ENCODE assay signal across 9 mouse cellular contexts in genomic region chr14:73106234-73106711, GRCm38 (mm10). TPM values are rescaled to one million over a fixed set of nuclear protein-coding genes. Genes with fewer than 3 reads are reported as not detected.
DNase-seq lines count a peak whose midpoint lies in the region; ATAC-seq and TF ChIP-seq lines count a peak whose summit lies in the region.
"Had no signal": no experiment of that assay in that cellular context is flagged by ENCODE, and none has a peak within 500 bp of the region (broad histone marks: within the 10 kb centered on the region; RNA-seq: fewer than 3 reads in every experiment).

No protein-coding gene starts in this region.

- H3K4me2 ChIP-seq in forebrain, embryonic 16.5 days (ENCODE audit: low read length) = no peak overlapping the region
- H3K4me2 ChIP-seq in intestine, postnatal 0 days (replicated peaks; ENCODE audit: low read depth) = peak overlapping the region; percentile 47
- H3K4me2 ChIP-seq: embryonic facial prominence, embryonic 12.5 days had no signal

- H3K4me1 ChIP-seq in forebrain, embryonic 16.5 days (replicated peaks; ENCODE audit: control insufficient read depth, insufficient read depth, low read length) = no peaks in the 10 kb centered on the region
- H3K4me1 ChIP-seq in intestine, postnatal 0 days (replicated peaks; ENCODE audit: control insufficient read depth, insufficient read depth, low read length) = peaks cover 22% of the 10 kb centered on the region; the same call in 1 of the 2 replicates
- H3K4me1 ChIP-seq in lung, adult 2 months (ENCODE audit: control insufficient read depth, insufficient read depth, low read length) = peaks cover 2% of the 10 kb centered on the region
- H3K4me1 ChIP-seq: embryonic facial prominence, embryonic 12.5 days had no signal

- no peak overlapping the region for H3K4me3 ChIP-seq in forebrain, embryonic 16.5 days (replicated peaks; ENCODE audit: low read length)
- H3K4me3 ChIP-seq in intestine, postnatal 0 days (ENCODE audit: low read depth, low read length) = 0 out of 2 replicates have a peak overlapping the region, but pooled peaks have one; percentile 2
- no peak overlapping the region for H3K4me3 ChIP-seq in lung, adult 2 months (replicated peaks; ENCODE audit: extremely low read depth, low read depth, low read length)
- H3K4me3 ChIP-seq: embryonic facial prominence, embryonic 12.5 days had no signal

- 22% methylated on average over 8 of the region's 8 CpGs for WGBS in forebrain, embryonic 16.5 days
- 22% methylated on average over 8 of the region's 8 CpGs for WGBS in intestine, postnatal 0 days
- 18% methylated on average over 8 of the region's 8 CpGs for WGBS in lung, adult 2 months

- no peaks in the 10 kb centered on the region for H3K36me3 ChIP-seq in forebrain, embryonic 16.5 days (ENCODE audit: control insufficient read depth, insufficient read depth)
- no peaks in the 10 kb centered on the region for H3K36me3 ChIP-seq in intestine, postnatal 0 days (ENCODE audit: control insufficient read depth, insufficient read depth)
- H3K36me3 ChIP-seq: embryonic facial prominence, embryonic 12.5 days had no signal

- peak; percentile 66 for TF ChIP-seq CTCF in intestine, postnatal 0 days (IDR thresholded peaks at IDR 0.05; ENCODE audit: low read depth)
- TF ChIP-seq CTCF in lung, adult 2 months (IDR thresholded peaks at IDR 0.05; ENCODE audit: insufficient read depth, low read length) = peak; percentile 15; the same call in 1 of the 2 replicates

- 0 out of 2 replicates have a peak, but pooled peaks have one; percentile 15 for ATAC-seq in forebrain, embryonic 16.5 days
- ATAC-seq in intestine, postnatal 0 days = 0 out of 2 replicates have a peak, but pooled peaks have one; percentile 8

- H3K27ac ChIP-seq in forebrain, embryonic 16.5 days (ENCODE audit: low read length) = no peak overlapping the region
- H3K27ac ChIP-seq in intestine, postnatal 0 days (ENCODE audit: low read depth, low read length) = peak overlapping the region; percentile 94
- H3K27ac ChIP-seq: embryonic facial prominence, embryonic 12.5 days had no signal

- TF ChIP-seq POLR2A in lung, adult 2 months (IDR thresholded peaks at IDR 0.05; ENCODE audit: borderline replicate concordance, extremely low read depth, low read depth, low read length) = no peak

- peak; percentile 21 for DNase-seq in right cerebral cortex, adult 18-20 months
- no peak for DNase-seq in right cerebral cortex, postnatal 36 days (ENCODE audit: low spot score in 2 of 2)
- DNase-seq in adrenal gland, postnatal 25 days = peak; percentile 27
- peak; percentile 46 for DNase-seq in lung, adult 2 months
- peak; percentile 79 for DNase-seq in retina, embryonic 14.5 days (ENCODE audit: low spot score)
- DNase-seq in ovary, postnatal 36 days (ENCODE audit: low spot score) = no peak

- H3K27me3 ChIP-seq in forebrain, embryonic 16.5 days (replicated peaks; ENCODE audit: control insufficient read depth, insufficient read depth, low read length) = no peaks in the 10 kb centered on the region
- H3K27me3 ChIP-seq in intestine, postnatal 0 days (replicated peaks; ENCODE audit: control insufficient read depth, insufficient read depth, low read length) = no peaks in the 10 kb centered on the region
- H3K27me3 ChIP-seq: embryonic facial prominence, embryonic 12.5 days had no signal

- H3K9me3 ChIP-seq in forebrain, embryonic 16.5 days (ENCODE audit: control insufficient read depth, low read length) = no peaks in the 10 kb centered on the region
- H3K9me3 ChIP-seq in intestine, postnatal 0 days (ENCODE audit: control insufficient read depth) = no peaks in the 10 kb centered on the region
- H3K9me3 ChIP-seq: embryonic facial prominence, embryonic 12.5 days had no signal

- no peak overlapping the region for H3K9ac ChIP-seq in forebrain, embryonic 16.5 days (replicated peaks; ENCODE audit: low read depth, low read length)
- H3K9ac ChIP-seq in intestine, postnatal 0 days (ENCODE audit: low read depth, low read length) = no peak overlapping the region
- H3K9ac ChIP-seq: embryonic facial prominence, embryonic 12.5 days had no signal

RNA-seq across cellular contexts. Expression of gene Rcbtb2, which starts 16.6 kb away (rescaled TPM):
- 26.2 and 33.1 TPM in 2 replicates for total RNA-seq in adrenal gland, postnatal 25 days (2021)
- polyA plus RNA-seq in forebrain, embryonic 16.5 days (2015; fragmentation: Nextera tagmentation; extraction: Ambion mirVana) = 79.0 and 101 TPM in 2 replicates
- 31.8 and 32.2 TPM in 2 replicates for polyA plus RNA-seq in intestine, postnatal 0 days (2015; fragmentation: Nextera tagmentation; extraction: Ambion mirVana)
- polyA plus RNA-seq in lung, adult 2 months (2012; rRNA removed) = 26.3 and 28.9 TPM in 2 replicates

RNA-seq across cellular contexts. Expression of gene Cysltr2, which starts 57.4 kb away (rescaled TPM):
- 1.7 TPM in 1 of 2 replicates, not detected in the other for total RNA-seq in adrenal gland, postnatal 25 days (2021)
- 0.24 TPM in 1 of 2 replicates, not detected in the other for polyA plus RNA-seq in forebrain, embryonic 16.5 days (2015; fragmentation: Nextera tagmentation; extraction: Ambion mirVana)
- 0.30 and 0.41 TPM in 2 replicates for polyA plus RNA-seq in intestine, postnatal 0 days (2015; fragmentation: Nextera tagmentation; extraction: Ambion mirVana)
- 3.0 and 3.9 TPM in 2 replicates for polyA plus RNA-seq in lung, adult 2 months (2012; rRNA removed)
- polyA plus RNA-seq: embryonic facial prominence, embryonic 12.5 days had no signal

Comparison
In these comparisons a context has a peak if more than half of its experiments do, and no peak if none do; other contexts are left out.
1. DNase-seq: peak in right cerebral cortex, adult 18-20 months (single experiment), adrenal gland, postnatal 25 days (single experiment), lung, adult 2 months (single experiment) and retina, embryonic 14.5 days (single experiment); none in right cerebral cortex, postnatal 36 days (0 of 2) and ovary, postnatal 36 days (single experiment).